Mouse (Mus musculus) right cerebral cortex, postnatal 14 days (tissue): ENCODE results near the gene Kcna2.

Experiments used
- DNase-seq: peaks from one replicate; pipeline ENCODE4 v3.0.0; 2022

The Kcna2 gene

GRCm38 (mm10) chr3:107100811-107101455 lies at the start of gene Kcna2:
Gene Kcna2, plus strand, starts transcription at chr3:107101146.
- peak; percentile 20 for DNase-seq

GRCm38 (mm10) chr3:107061468-107061867 lies 39.5 kb upstream of the Kcna2 start:
- no peak for DNase-seq

- no peak for DNase-seq
Observed at GRCm38 (mm10) chr3:107062771-107063170, 38.2 kb upstream of the Kcna2 start.

- DNase-seq, result no peak
Observed at GRCm38 (mm10) chr3:107065510-107066095, 35.3 kb upstream of the Kcna2 start.

GRCm38 (mm10) chr3:107066165-107066850 lies 34.6 kb upstream of the Kcna2 start:
- no peak for DNase-seq

GRCm38 (mm10) chr3:107067245-107067644 lies 33.7 kb upstream of the Kcna2 start:
- DNase-seq, result no peak

- no peak for DNase-seq
Observed at GRCm38 (mm10) chr3:107073863-107074262, 27.1 kb upstream of the Kcna2 start.

- DNase-seq, result no peak
Observed at GRCm38 (mm10) chr3:107075705-107076104, 25.2 kb upstream of the Kcna2 start.

- DNase-seq, result no peak
Observed at GRCm38 (mm10) chr3:107076658-107077057, 24.3 kb upstream of the Kcna2 start.

GRCm38 (mm10) chr3:107077101-107077500 lies 23.8 kb upstream of the Kcna2 start:
- no peak for DNase-seq

GRCm38 (mm10) chr3:107080803-107081202 lies 20.1 kb upstream of the Kcna2 start:
- no peak for DNase-seq

- DNase-seq, result no peak
Observed at GRCm38 (mm10) chr3:107081227-107081626, 19.7 kb upstream of the Kcna2 start.

GRCm38 (mm10) chr3:107084586-107084985 lies 16.4 kb upstream of the Kcna2 start:
- no peak for DNase-seq

- DNase-seq, result no peak
Observed at GRCm38 (mm10) chr3:107087410-107087809, 13.5 kb upstream of the Kcna2 start.

- DNase-seq, result no peak
Observed at GRCm38 (mm10) chr3:107088820-107089219, 12.1 kb upstream of the Kcna2 start.

GRCm38 (mm10) chr3:107089475-107089874 lies 11.5 kb upstream of the Kcna2 start:
- DNase-seq, result no peak

- DNase-seq, result no peak
Observed at GRCm38 (mm10) chr3:107090001-107090400, 10.9 kb upstream of the Kcna2 start.

GRCm38 (mm10) chr3:107090403-107091150 lies 10.4 kb upstream of the Kcna2 start:
- no peak for DNase-seq

GRCm38 (mm10) chr3:107094028-107094427 lies 6.9 kb upstream of the Kcna2 start:
- DNase-seq, result no peak

GRCm38 (mm10) chr3:107096269-107096731 lies 4.6 kb upstream of the Kcna2 start:
- DNase-seq, result no peak

GRCm38 (mm10) chr3:107099866-107100265 lies 1.1 kb upstream of the Kcna2 start:
- no peak for DNase-seq

- peak; percentile 46 for DNase-seq
Observed at GRCm38 (mm10) chr3:107101456-107101786, 475 bp downstream of the Kcna2 start.
